Mouse (Mus musculus) lung, adult 2 months (tissue): ENCODE data around the gene Dgkd.

ENCODE experiments used
- CTCF ChIP-seq: fragments of 200-500 bp; IDR thresholded peaks from 2 replicates; pipeline ENCODE4 v1.5.1; 2011; ENCODE audit warnings: mild to moderate bottlenecking, low read length, control low read depth; ENCODE audit not compliant: insufficient read depth
- POLR2A ChIP-seq: fragments of 200-500 bp; IDR thresholded peaks from 2 replicates; pipeline ENCODE4 v1.6.1; 2011; ENCODE audit warnings: low read depth, mild to moderate bottlenecking, control low read depth, low read length, borderline replicate concordance; ENCODE audit errors: extremely low read depth

GRCm38 (mm10) chr1:87858529-87858928 lies 5.4 kb downstream of the Dgkd start:
- TF ChIP-seq POLR2A (no peak), CTCF (no peak)
